Mouse (Mus musculus): ENCODE data around the gene Gm17428.
A peak's percentile ranks its signal among the peaks of the same experiment; 100 is the strongest.
"Not testable (repeated sequence)": the region's sequence is repeated elsewhere in the genome, so short reads cannot be mapped to it uniquely, and the experiment has no call there.

Gene Gm17428

DNA sequence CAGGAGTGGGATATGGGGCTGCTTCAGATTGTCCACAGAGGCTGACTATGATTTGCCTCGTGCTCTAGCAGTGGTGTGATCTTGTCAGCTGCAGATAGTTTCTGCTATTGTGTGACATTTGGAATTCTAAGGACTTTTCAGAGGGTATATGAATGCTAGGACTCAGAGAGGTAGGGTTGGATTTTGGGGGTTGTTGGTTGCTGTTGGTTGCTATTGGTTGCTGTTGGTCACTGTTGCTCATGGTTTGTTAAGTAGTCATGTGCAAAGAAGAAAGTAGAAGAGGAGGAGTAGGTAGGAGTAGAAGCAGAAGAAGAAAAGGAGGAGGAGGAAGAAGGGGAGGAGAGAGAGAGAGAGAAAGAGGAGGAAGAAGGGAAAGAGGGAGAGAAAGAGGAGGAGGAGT is at the start of gene Gm17428:
Gene Gm17428 (plus strand): TSS at position 301 of the 400 bp plus-strand sequence.
- DNase-seq (ENCODE audit: low read depth, low spot score) = no peak

DNA sequence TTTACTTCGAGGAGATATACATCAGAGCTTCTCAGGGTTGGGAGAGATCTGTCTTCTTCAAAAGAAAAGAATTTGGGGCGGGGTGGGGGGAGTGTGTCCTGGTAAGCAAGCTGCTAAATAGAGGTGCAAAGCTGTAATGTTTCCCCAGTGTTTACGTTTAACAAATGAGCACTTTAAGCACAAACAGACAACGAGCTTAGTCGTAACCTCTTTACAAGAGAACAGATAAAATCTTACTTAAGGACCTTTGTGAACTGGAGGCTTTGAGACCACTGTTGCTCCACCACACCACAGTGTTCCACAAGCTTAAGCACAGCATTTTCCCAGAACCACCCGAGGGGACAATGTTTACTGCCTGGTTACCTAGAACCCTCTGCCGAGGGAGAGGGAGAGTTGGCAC is 49.4 kb upstream of the Gm17428 start:
- no peak for DNase-seq (ENCODE audit: low read depth, low spot score)

DNA sequence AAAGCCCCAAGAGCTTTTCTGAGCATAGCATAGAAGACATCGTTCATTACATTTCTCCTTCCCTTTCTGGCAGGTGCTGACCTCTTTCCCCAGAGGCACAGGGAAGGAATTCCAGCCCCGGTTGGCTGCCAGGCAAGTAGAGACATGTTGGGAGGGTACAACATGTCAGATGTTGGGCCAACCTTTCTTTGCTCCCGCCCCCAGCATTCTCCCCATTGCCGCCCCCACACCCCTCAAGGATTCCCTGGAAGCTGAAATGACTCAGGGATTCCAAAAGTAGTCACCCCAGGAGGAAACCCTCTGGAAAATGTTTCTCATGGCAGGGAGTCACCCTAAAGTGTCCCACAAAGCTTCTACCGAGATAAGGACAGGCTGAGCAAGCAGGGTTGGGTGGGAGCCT is 46.9 kb upstream of the Gm17428 start:
- no peak for DNase-seq (ENCODE audit: low read depth, low spot score)

DNA sequence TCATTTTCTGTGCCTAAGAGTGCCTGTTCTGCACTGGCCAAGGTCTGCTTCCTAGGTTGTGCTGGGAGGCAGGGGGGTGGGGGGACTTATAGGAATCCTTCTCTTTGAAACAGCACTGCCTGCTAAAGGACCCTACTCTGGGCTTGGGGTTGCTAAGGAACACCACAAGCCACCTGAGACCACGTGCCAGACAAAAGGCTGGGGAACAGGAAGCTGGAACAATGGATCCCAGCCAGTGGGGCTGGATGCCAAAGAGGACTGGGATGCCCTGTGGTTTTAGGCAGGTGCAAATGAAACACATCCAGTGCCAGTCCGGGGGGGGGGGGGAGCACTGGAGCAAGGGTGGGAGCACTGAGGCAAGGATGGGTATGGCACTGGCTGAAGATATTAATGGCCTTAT is 46.3 kb upstream of the Gm17428 start:
- no peak for DNase-seq (ENCODE audit: low read depth, low spot score)

DNA sequence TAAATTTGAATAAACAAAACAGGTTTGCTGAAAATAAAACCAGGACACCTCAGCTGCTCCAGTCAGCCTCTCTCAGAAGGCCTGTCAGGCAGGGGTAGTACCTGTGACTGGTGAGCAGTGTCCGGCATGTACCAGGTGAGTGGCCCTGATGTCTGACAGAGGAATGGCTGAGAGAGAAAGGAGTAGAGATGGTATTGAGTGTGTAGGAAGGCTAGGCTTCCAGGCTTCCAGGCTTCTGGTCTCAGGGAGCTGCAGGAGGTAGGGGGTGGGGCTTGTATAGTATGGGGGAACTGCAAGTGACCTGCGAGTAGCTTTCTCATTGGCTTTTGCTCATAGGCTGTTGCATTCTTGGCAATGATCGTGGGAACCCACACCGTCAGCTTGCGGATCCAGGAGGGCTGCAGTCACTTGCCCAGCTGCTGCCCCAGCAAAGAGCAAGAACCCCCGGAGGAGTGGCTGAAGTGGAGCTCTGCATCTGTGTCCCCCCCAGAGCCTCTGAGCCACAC is 44.0 kb upstream of the Gm17428 start, which contains the start of gene Il25:
Gene Il25 (plus strand): TSS at position 51 of the 506 bp plus-strand sequence.
- DNase-seq (ENCODE audit: low read depth, low spot score) = no peak

DNA sequence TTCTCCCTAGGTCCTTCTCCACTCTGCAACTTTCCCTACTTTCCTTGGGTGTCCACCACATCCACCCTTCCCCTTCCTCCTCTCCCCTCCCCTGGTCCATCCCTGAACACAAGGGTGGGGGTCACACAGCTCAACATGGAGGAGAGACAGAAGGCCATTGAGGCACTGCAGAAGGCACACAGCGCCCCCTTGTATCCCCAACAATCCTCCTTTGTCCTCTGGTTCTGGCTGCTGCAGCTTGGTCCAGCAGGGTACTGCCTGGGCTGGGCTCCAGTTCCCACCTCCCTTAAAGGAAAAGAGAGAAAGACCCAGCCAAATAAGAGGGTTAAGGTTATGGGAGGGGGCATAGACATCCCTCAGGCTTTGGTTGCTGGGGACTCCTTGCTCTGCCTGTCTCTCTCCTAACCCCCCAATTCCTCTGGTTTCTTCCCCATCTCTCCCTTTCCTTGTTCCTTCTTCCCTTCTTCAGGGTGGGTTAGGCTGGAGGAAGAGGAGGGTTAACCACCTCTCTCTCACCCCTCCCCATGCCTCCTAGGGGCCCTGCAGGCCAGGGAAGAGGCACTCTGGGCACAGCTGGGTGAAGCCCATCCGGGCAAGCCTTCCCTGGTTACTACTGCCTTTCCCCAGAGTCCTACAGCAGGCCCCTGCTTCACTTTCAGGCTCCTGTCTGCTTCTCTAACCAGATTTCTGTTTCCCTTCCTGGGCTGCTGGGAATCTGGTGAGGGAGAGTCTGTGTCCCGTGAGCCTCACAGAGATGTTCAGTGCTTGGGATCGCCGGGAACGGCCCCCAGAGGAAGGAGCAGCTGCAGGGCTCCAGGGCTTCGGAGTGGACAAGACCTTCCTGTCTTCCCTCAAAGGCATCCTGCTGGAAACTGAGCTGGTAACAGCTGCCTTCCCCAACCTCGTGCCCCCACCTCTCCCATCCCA is 40.6 kb upstream of the Gm17428 start, which contains the start of gene Cmtm5:
Gene Cmtm5 (plus strand): TSS at position 358 of the 927 bp plus-strand sequence.
- no peak for DNase-seq (ENCODE audit: low read depth, low spot score)

DNA sequence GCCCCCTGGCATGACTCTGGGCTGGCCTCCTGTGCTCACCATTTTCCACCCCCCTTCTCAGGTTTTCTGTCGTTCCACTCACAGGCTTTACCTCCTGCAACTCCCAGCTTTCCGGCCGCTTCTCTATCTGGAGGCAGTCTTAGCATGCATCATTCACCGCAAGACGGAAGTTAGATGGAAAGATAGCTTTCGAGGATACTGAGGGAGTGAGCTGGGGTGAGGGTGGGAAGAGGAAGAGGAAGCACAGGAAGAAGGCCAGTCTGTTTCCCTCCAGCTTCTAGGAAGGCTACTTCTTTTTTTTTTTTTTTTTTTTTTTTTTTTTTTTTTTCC is 39.9 kb upstream of the Gm17428 start:
- DNase-seq (ENCODE audit: low read depth, low spot score) = no peak

DNA sequence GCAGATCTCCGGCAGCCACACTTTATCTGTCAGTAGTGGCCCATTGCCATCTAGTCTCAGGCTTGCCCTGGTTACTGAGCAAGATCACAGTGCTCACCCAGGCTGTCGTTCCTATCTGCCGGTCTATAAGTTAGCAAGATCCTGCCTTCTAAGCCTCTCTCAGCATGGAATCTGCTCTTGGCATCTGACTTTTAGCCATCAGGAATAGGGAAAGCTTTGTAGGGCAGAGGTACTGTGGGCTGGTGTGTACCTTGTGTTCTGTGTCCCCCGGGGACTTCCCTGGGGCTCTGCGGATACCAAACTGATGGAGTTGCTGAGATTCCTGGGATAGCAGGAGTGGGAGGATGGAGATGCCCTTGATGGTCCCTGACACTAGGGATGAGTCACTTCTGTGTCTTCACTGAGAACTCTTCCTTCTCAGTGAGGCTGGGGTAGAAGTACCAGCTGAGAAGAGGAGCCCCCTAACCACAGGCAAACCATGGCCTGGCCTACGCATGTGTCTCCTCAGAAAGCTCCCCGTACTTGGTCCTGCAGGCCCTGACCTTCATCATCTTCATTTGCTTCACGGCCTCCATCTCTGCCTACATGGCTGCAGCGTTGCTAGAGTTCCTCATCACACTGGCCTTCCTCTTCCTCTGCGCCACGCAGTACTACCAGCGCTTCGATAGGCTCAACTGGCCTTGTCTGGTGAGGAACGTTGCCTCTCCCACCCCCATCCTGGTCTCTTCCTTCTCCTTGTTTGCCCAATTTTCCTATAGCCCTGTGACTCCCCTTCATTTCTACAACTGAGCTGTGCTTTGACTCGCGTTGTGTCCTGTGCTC is 39.2 kb upstream of the Gm17428 start:
- DNase-seq (ENCODE audit: low read depth, low spot score) = no peak

DNA sequence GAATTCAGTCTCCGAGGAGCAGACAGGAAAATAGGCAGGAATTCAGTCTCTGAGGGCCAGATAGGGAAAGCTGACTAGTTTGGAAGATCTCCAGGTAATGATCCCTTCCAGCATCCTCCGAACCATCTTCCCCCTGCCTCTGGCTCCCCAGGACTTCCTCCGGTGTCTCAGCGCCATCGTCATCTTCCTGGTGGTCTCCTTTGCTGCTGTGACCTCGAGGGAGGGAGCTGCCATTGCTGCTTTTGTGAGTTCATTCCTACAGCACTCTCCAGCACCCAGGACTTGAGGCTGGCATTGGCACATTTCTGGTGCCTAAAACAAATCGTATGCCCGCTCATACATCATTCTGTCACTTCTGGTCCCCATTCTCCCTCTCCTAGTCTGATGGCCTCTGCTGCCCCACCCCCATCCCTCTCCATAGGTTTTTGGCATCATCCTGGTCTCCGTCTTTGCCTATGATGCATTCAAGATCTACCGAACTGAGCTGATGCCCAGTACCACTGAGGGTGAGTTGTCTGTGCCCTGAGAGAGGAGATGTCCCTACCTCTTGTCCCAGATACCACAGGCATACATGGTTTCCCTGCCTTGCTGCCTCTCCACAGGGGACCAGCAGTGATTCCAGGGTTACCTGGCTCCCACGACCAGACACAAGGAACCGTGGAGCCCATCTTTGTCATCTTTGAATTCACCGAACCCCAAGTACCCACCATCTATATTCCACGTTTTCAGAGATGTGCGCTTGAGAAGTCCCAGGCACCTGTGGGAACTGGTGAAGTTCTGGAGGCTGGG is 38.1 kb upstream of the Gm17428 start:
- no peak for DNase-seq (ENCODE audit: low read depth, low spot score)

DNA sequence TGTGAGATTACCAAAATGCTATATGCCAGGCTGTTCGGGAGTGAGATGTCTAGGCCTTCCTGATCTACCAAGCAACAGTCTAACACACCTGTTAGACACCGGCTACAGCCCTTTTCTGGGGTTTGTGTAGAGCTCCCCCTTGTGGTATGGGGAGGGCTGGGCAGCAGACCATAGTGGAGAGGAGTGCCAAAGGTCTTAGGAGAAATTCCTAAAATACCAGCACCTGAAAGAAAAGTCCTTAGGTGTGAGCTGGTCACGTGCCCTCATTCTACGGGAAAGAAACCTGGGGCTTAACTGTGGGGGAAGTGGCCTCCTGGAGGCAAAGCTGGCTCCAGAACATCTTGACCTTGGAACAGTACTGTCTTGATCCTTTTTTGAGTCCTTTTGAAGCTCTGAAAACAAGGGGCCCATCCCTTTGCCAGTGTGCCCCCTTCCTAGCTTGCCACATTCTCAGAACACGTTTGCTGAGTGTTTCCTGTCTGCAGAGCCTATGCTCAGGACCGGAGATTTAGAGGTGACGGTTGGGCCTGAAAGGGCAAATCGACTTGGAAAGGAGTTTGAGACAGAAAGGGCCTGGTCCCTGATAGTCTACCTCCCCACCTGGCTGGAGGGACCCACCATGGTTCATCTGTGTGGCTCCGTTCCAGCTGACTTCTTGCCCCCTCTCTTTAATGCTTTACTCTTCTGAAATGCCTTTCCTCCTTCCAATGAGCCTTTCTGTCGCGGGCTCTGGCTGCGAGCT is 37.1 kb upstream of the Gm17428 start:
- peak; percentile 52 for DNase-seq (ENCODE audit: low read depth, low spot score)

DNA sequence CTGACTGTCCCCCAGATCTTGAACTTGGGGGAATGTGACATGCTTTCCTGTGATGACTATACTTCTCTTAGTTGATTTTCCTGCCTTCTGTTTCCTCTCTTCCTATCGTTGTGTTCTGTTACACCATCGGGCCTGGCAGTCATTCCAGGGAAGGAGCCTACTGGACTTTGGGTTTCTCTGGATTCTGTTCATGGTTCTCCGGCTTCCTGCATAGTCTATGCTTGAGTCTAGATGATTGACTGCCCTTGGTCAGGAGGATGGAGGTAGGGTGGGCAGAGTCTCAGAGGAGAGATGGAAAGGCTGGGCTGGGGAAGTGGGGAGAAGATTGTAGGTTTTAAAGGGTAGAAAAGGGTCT is 36.6 kb upstream of the Gm17428 start:
- no peak for DNase-seq (ENCODE audit: low read depth, low spot score)

DNA sequence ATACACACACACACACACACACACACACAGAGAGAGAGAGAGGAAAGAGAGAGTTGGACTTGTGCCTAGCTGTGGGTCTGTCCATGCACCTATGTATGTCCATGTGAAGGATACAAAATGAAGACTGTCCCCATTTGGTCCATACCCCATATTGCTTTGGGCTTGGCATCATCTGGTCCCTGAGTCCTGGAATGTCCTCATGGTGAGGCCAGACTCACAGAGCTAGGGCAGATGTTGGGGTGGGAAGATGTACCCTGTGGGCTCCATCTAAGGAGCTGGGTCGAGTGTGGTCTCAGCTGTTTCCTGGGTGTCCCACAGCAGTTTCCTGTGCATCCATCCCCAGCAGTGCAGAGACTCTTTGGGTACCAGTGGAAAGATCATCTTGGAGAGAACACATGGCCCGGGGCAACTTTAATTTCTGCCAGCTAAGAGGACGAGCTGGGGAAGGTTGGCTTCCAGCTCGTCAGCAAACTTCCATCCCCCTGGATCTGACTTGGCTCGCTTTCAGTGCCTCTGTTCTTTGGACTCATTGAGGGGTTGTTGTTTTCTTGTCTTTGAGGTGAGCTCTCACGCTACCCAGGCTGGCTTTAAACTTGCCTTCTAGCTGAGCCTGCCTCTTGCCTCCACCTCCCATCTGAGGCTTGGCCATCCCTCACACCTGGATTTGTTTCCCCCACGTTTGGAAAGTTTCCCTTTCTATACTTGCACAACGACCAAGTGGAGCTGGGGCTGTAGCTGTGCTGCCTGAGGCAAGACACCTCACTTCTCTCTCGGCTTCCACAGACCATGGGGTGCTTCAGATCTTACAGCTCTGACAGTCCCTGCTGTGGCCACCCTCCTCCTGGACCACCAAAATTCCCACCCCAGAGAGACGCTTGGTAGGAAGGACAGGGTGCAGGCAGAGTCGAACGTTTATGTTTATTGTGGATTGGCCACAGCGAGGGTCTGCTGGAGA is 35.4 kb upstream of the Gm17428 start:
- no peak for DNase-seq (ENCODE audit: low read depth, low spot score)

DNA sequence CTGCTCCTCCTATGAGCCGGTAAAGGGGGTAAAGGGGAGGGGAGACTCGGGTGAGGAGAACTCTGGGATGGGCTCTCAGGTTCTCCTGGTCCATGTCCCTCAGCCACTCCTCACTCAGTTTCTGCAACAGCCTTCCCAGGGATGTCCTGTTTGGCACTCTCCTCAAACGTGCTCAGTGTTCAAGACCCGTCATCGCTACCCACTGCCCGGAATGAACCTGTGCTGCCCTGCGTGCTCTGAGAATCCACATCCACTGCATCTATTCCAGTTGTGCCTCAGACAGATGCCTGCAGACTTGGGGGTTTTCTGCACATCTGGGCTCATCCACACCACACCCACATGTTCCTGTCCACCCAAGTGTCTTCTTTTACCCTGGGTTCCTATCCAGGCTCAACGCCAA is 34.3 kb upstream of the Gm17428 start:
- no peak for DNase-seq (ENCODE audit: low read depth, low spot score)

DNA sequence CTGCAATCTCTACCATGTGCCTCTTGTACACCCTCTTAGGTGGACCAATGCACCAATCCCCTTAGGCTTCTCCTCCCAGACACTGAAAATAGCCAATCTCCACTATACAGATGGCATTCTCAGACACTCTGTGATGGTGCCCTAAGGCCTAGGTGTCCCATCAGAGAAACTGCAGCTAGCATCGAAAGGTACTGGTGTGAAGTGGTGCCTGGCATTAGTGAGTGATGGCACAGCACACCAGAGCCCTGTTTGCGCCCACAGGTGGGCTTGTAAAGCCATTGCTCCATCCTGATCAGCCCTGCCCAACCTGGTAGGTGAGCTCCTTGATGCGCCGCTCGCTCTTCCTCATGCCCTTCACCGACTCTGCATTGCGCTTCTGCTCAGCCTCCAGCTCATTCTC is 32.8 kb upstream of the Gm17428 start:
- DNase-seq (ENCODE audit: low read depth, low spot score) = no peak

DNA sequence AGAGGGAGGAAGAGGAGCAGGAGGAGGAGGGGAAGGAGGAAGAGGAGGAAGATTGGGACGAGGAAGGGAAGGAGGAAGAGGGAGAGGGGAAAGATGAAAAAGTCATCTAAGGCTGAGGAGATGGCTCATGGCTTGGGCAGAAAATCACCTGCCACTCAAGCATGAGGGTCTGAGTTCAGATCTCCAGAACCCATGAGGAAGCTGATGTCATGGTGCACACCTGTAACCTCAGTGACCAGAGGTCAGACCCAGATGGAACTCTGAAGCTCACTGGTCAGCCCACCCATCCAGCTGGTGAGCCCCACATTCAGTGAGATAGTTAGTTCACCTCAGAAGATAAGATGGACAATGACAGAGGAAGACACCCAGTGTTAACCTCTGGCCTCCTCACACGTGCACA is 31.8 kb upstream of the Gm17428 start:
- DNase-seq (ENCODE audit: low read depth, low spot score) = no peak

DNA sequence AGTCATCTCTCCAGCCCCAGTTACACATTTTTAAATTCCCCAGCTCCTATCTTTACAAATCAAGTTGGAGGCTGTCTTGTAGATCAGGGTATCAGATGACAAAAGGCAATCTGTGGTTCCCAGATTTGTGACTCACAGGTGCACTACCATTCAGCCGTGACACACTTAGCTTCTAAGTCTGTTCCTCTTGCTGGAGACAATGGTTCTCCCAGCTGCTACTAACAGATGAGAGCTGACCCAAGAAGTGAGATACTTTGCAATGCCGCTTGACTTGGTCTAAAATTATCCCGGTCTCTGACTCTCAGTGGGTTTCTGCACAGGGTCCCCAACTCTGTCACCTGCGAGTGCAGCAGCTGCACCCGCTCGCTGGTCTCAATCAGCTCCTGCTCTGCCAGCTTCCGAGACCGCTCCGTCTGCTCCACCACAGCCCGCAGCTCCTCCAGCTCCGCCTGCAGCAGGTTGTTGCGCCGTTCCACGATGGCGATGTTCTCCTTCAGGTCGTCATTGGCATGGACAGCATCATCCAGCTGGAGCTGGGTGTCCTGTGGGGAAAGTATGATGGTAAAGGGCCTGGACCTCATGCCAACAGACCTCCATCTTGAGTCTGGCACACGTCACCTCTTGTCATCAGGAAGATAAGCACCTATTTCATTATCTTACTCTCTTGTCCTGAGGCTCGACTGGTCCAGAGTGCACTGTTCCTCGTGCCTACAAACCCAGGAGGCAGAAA is 30.6 kb upstream of the Gm17428 start:
- DNase-seq (ENCODE audit: low read depth, low spot score) = no peak

DNA sequence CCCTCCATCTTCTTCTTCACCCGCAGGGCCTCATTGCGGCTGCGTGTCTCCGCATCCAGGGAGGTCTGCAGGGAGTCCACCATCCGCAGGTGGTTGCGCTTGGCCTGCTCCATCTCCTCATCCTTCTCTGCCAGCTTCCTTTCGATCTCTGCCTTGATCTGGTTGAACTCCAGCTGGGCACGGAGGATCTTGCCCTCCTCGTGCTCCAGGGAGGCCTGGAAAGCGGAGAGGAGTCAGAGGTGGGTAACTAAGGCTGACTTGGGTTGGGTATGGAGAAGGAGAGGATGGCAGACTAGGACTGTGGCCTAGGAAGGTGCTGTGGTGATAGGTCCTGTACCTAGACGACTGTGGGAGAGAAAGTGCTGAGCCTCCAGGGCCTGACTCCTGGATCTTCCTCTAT is 29.7 kb upstream of the Gm17428 start:
- DNase-seq (ENCODE audit: low read depth, low spot score) = not testable (repeated sequence)

DNA sequence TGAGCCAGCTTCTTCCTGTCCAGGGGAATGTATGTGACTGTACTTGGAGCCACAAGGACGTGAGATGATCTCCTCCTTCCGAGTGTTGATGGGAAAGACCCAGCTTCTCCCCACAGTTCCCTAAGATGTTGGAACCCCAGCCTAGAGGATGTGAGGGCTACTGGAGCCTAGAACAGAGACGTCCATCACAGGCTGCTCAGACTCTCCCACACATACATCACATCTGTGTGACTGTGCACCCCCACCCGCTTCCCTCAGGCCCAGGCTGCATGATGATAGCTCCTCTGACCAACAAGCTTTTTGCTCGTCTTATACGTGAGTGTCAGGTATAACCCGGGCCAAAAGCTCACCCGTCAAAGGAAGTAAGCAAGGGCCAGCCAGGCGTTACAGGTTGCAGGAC is 28.0 kb upstream of the Gm17428 start:
- no peak for DNase-seq (ENCODE audit: low read depth, low spot score)

DNA sequence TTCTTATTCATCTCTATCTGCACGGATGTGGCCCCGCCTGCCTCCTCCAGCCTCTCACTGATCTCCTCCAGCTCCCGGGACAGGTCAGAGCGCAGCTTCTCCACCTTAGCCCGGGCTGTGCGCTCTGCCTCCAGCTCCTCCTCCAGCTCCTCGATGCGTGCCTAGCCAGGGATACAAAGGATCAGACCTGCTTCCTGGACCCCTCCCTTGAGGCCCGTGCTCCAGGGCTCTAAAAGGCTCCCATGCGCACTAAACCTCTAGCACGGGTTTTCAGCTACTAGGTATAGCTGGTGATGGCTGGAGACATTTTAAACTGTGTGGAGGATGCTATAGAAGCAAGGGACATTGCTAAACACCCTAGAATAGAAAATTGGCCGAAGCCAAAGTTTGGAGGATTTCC is 26.2 kb upstream of the Gm17428 start:
- DNase-seq (ENCODE audit: low read depth, low spot score) = no peak
